Mouse (Mus musculus) cerebellum, adult 2 months (tissue): ENCODE results near the gene Gsta3.

ENCODE experiments used
- CTCF ChIP-seq: fragments of 200-500 bp; IDR thresholded peaks from 2 replicates; pipeline ENCODE4 v1.5.1; 2011; ENCODE audit warnings: low read depth, mild to moderate bottlenecking, control low read depth, low read length, moderate library complexity, borderline replicate concordance; ENCODE audit not compliant: insufficient read depth
- POLR2A ChIP-seq: fragments of 200-500 bp; IDR thresholded peaks from 2 replicates; pipeline ENCODE4 v1.6.1; 2011; ENCODE audit warnings: low read length, control low read depth, borderline replicate concordance; ENCODE audit not compliant: insufficient read depth

- TF ChIP-seq CTCF (no peak), POLR2A (no peak)
These were observed 32.7 kb downstream of the Gsta3 start for GRCm38 (mm10) chr1:21273091-21273490.
